Mouse (Mus musculus) testis, adult 2 months (tissue): ENCODE data around the gene Fbxl13.

Source experiments
- CTCF ChIP-seq: fragments of 200-500 bp; IDR thresholded peaks from 2 replicates; pipeline ENCODE4 v1.5.1; 2012; ENCODE audit warnings: low read depth, mild to moderate bottlenecking, inconsistent platforms, low read length, moderate library complexity; ENCODE audit not compliant: control insufficient read depth, insufficient read depth, insufficient replicate concordance
- POLR2A ChIP-seq: fragments of 200-500 bp; IDR thresholded peaks from 2 replicates; pipeline ENCODE4 v1.6.1; 2012; ENCODE audit warnings: low read depth, mild to moderate bottlenecking, inconsistent platforms, low read length, moderate library complexity; ENCODE audit not compliant: control insufficient read depth

DNA sequence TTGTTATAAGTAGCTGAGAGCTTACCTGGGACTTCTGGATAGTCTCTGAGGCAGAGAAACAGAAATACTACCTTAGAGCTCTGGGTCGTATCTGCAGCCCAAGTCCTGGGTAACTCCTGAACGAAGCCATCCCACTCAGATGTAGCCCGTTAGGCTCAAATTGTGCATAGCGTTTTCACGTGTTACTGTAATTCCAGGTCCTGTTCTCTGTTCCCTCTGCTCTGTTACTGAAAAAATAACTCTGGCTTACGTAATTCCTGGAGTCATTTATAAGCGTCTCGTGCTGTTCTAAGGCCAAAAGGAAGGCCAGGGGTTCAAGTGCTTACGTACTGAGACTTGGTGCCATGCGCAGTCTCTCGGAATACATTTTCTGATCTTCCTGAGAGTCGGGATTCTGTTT, 177.3 kb downstream of the Fbxl13 start:
- TF ChIP-seq CTCF (no peak), POLR2A (no peak)
